Mouse (Mus musculus) embryonic facial prominence, embryonic 13.5 days (tissue): ENCODE results near the gene Pip4k2b. TPM values are rescaled to one million over a fixed set of nuclear protein-coding genes. Genes with fewer than 3 reads are reported as not detected.

Source experiments
- ATAC-seq: fragments of 200-750 bp; cut with Nextera tagmentation; 2 replicates; pipeline ENCODE4 v1.8.0; 2017; ENCODE audit warnings: low read depth; ENCODE audit not compliant: insufficient number of reproducible peaks, insufficient read depth, low FRiP score, low TSS enrichment
- H3K27ac ChIP-seq: fragments of 300-500 bp; sonication (generic); 2 replicates; pipeline ENCODE4 v1.5.1; 2015; ENCODE audit warnings: moderate library complexity, mild to moderate bottlenecking, inconsistent platforms
- H3K27me3 ChIP-seq: fragments of 300-500 bp; sonication (generic); 2 replicates; pipeline ENCODE4 v1.6.1; 2015; ENCODE audit warnings: mild to moderate bottlenecking, inconsistent platforms
- H3K36me3 ChIP-seq: fragments of 300-500 bp; sonication (generic); 2 replicates; pipeline ENCODE4 v1.6.1; 2015; ENCODE audit warnings: mild to moderate bottlenecking, inconsistent platforms
- H3K4me1 ChIP-seq: fragments of 300-500 bp; sonication (generic); 2 replicates; pipeline ENCODE4 v1.6.1; 2015; ENCODE audit warnings: inconsistent platforms
- H3K4me2 ChIP-seq: fragments of 300-500 bp; sonication (generic); 2 replicates; pipeline ENCODE4 v1.6.1; 2015; ENCODE audit warnings: moderate library complexity, mild to moderate bottlenecking, inconsistent platforms
- H3K4me3 ChIP-seq: fragments of 300-500 bp; sonication (generic); 2 replicates; pipeline ENCODE4 v1.5.1; 2015; ENCODE audit warnings: mild to moderate bottlenecking, inconsistent platforms
- H3K9ac ChIP-seq: fragments of 300-500 bp; sonication (generic); 2 replicates; pipeline ENCODE4 v1.6.1; 2015; ENCODE audit warnings: mild to moderate bottlenecking, inconsistent platforms
- H3K9me3 ChIP-seq: fragments of 300-500 bp; sonication (generic); 2 replicates; pipeline ENCODE4 v1.6.1; 2016; ENCODE audit warnings: inconsistent platforms
- WGBS: fragments of 180-500 bp; shearing (Covaris S2); methylation state at CpG from one replicate; pipeline ENCODE4 v1.1.7; 2015; ENCODE audit warnings: mixed read lengths; 5-methylcytosine and 5-hydroxymethylcytosine counted together
- polyA plus RNA-seq: library from polyadenylated mRNA; unstranded; fragments of >200 nt; fragmentation: Nextera tagmentation; extraction: Ambion mirVana; gene quantifications from 2 replicates; pipeline ENCODE4 v1.2.1, GENCODE M21; 2015

Pip4k2b gene
- polyA plus RNA-seq, 1 experiment from 2014 or later, result 3.1 TPM

- Histone ChIP-seq H3K4me1 (peaks cover 16% of the 10 kb centered on the region), H3K4me2 (no peak overlapping the region), H3K27ac (no peak overlapping the region), H3K27me3 (no peaks in the 10 kb centered on the region), H3K4me3 (no peak overlapping the region), H3K36me3 (peaks cover 58% of the 10 kb centered on the region), H3K9me3 (no peaks in the 10 kb centered on the region), H3K9ac (no peak overlapping the region)
- 58% methylated on average over 5 of the region's 5 CpGs for WGBS
- no peak for ATAC-seq
Observed at GRCm38 (mm10) chr11:97776497-97777128, 32.1 kb upstream of the Pip4k2b start.

- Histone ChIP-seq H3K4me1 (peaks cover 12% of the 10 kb centered on the region), H3K4me2 (no peak within 1 kb of the TSS), H3K9ac (no peak within 1 kb of the TSS), H3K9me3 (no peaks in the 10 kb centered on the region), H3K27ac (0 out of 2 replicates have a peak within 1 kb of the TSS, but pooled peaks have one; percentile 34), H3K36me3 (peaks cover 56% of the 10 kb centered on the region), H3K4me3 (no peak within 1 kb of the TSS), H3K27me3 (no peaks in the 10 kb centered on the region)
- no peak for ATAC-seq
- WGBS, result 52% methylated on average over 17 of the region's 17 CpGs
Observed at GRCm38 (mm10) chr11:97775808-97776496, 31.4 kb upstream of the Pip4k2b start, which contains the start of gene 1700001P01Rik. Gene 1700001P01Rik, minus strand, starts transcription at chr11:97775918.

GRCm38 (mm10) chr11:97775186-97775585, 30.7 kb upstream of the Pip4k2b start:
- Histone ChIP-seq H3K4me3 (no peak overlapping the region), H3K27ac (0 out of 2 replicates have a peak overlapping the region, but pooled peaks have one; percentile 34), H3K4me1 (peaks cover 5% of the 10 kb centered on the region), H3K36me3 (peaks cover 48% of the 10 kb centered on the region), H3K9me3 (no peaks in the 10 kb centered on the region), H3K9ac (no peak overlapping the region), H3K4me2 (no peak overlapping the region), H3K27me3 (no peaks in the 10 kb centered on the region)
- WGBS, result 79% methylated on average over 13 of the region's 13 CpGs
- peak; percentile 37; the same call in 1 of the 2 replicates for ATAC-seq

GRCm38 (mm10) chr11:97771410-97771809, 26.9 kb upstream of the Pip4k2b start:
- peaks cover 12% of the 10 kb centered on the region for H3K36me3 ChIP-seq
- no peak for ATAC-seq
- no peaks in the 10 kb centered on the region for H3K4me1 ChIP-seq
- WGBS, result 82% methylated on average over 14 of the region's 14 CpGs
- no peak overlapping the region for H3K4me3 ChIP-seq
- H3K4me2 ChIP-seq, result no peak overlapping the region
- H3K27me3 ChIP-seq, result no peaks in the 10 kb centered on the region
- H3K9ac ChIP-seq, result no peak overlapping the region
- H3K27ac ChIP-seq, result no peak overlapping the region
- H3K9me3 ChIP-seq, result no peaks in the 10 kb centered on the region

- Histone ChIP-seq H3K4me3 (no peak overlapping the region), H3K9me3 (no peaks in the 10 kb centered on the region), H3K9ac (no peak overlapping the region), H3K36me3 (no peaks in the 10 kb centered on the region), H3K27me3 (no peaks in the 10 kb centered on the region), H3K4me2 (no peak overlapping the region), H3K4me1 (peaks cover 12% of the 10 kb centered on the region), H3K27ac (no peak overlapping the region)
- no peak for ATAC-seq
- WGBS, result 40% methylated on average over 2 of the region's 2 CpGs
Observed at GRCm38 (mm10) chr11:97769704-97770103, 25.2 kb upstream of the Pip4k2b start.

GRCm38 (mm10) chr11:97766154-97766881, 21.8 kb upstream of the Pip4k2b start, which contains the start of gene Cwc25:
Gene Cwc25, minus strand, starts transcription at chr11:97766556.
- Histone ChIP-seq H3K9ac (peak within 1 kb of the TSS; percentile 93), H3K4me2 (peak within 1 kb of the TSS; percentile 88), H3K4me1 (peaks cover 18% of the 10 kb centered on the region), H3K27me3 (no peaks in the 10 kb centered on the region), H3K9me3 (no peaks in the 10 kb centered on the region), H3K4me3 (peak within 1 kb of the TSS; percentile 93), H3K36me3 (peaks cover 30% of the 10 kb centered on the region), H3K27ac (peak within 1 kb of the TSS; percentile 95)
- under 1% methylated on average over 38 of the region's 38 CpGs for WGBS
- peak; percentile 83 for ATAC-seq

GRCm38 (mm10) chr11:97761638-97762037, 17.1 kb upstream of the Pip4k2b start:
- peaks cover 18% of the 10 kb centered on the region for H3K4me1 ChIP-seq
- H3K9me3 ChIP-seq, result no peaks in the 10 kb centered on the region
- H3K27ac ChIP-seq, result no peak overlapping the region
- peaks cover 73% of the 10 kb centered on the region for H3K36me3 ChIP-seq
- no peak overlapping the region for H3K9ac ChIP-seq
- no peak for ATAC-seq
- H3K4me3 ChIP-seq, result no peak overlapping the region
- H3K4me2 ChIP-seq, result no peak overlapping the region
- H3K27me3 ChIP-seq, result no peaks in the 10 kb centered on the region

- 89% methylated on average over 6 of the region's 6 CpGs for WGBS
- Histone ChIP-seq H3K9ac (no peak overlapping the region), H3K36me3 (peaks cover 89% of the 10 kb centered on the region), H3K9me3 (no peaks in the 10 kb centered on the region), H3K27ac (no peak overlapping the region), H3K4me2 (no peak overlapping the region), H3K27me3 (no peaks in the 10 kb centered on the region), H3K4me3 (no peak overlapping the region), H3K4me1 (no peaks in the 10 kb centered on the region)
- no peak for ATAC-seq
Observed at GRCm38 (mm10) chr11:97758942-97759341, 14.4 kb upstream of the Pip4k2b start.

GRCm38 (mm10) chr11:97758125-97758524, 13.6 kb upstream of the Pip4k2b start:
- Histone ChIP-seq H3K9ac (no peak overlapping the region), H3K36me3 (peaks cover 91% of the 10 kb centered on the region), H3K4me2 (no peak overlapping the region), H3K27me3 (no peaks in the 10 kb centered on the region), H3K27ac (no peak overlapping the region), H3K4me3 (no peak overlapping the region), H3K9me3 (no peaks in the 10 kb centered on the region), H3K4me1 (no peaks in the 10 kb centered on the region)
- no peak for ATAC-seq
- WGBS, result 93% methylated on average over 1 of the region's 1 CpGs

- H3K9me3 ChIP-seq, result no peaks in the 10 kb centered on the region
- WGBS, result 94% methylated on average over 8 of the region's 8 CpGs
- H3K4me2 ChIP-seq, result no peak overlapping the region
- no peak overlapping the region for H3K9ac ChIP-seq
- ATAC-seq, result no peak
- no peaks in the 10 kb centered on the region for H3K4me1 ChIP-seq
- H3K4me3 ChIP-seq, result no peak overlapping the region
- no peaks in the 10 kb centered on the region for H3K27me3 ChIP-seq
- peaks cover 91% of the 10 kb centered on the region for H3K36me3 ChIP-seq
- H3K27ac ChIP-seq, result no peak overlapping the region
Observed at GRCm38 (mm10) chr11:97753277-97753676, 8.8 kb upstream of the Pip4k2b start.

- peaks cover 2% of the 10 kb centered on the region for H3K4me1 ChIP-seq
- no peak overlapping the region for H3K9ac ChIP-seq
- H3K27ac ChIP-seq, result no peak overlapping the region
- H3K4me3 ChIP-seq, result no peak overlapping the region
- no peak overlapping the region for H3K4me2 ChIP-seq
- WGBS, result 89% methylated on average over 5 of the region's 5 CpGs
- peaks cover 72% of the 10 kb centered on the region for H3K36me3 ChIP-seq
- no peaks in the 10 kb centered on the region for H3K9me3 ChIP-seq
- no peaks in the 10 kb centered on the region for H3K27me3 ChIP-seq
- ATAC-seq, result no peak
Observed at GRCm38 (mm10) chr11:97748496-97748895, 4.0 kb upstream of the Pip4k2b start.
